Mouse (Mus musculus): Measurements from ENCODE around the gene 1700024P04Rik. TPM values are rescaled to one million over a fixed set of nuclear protein-coding genes. Genes with fewer than 3 reads are reported as not detected.

The 1700024P04Rik gene
- polyA plus RNA-seq (2016; fragmentation: Nextera tagmentation; extraction: Ambion mirVana): not detected in 2 replicates

DNA sequence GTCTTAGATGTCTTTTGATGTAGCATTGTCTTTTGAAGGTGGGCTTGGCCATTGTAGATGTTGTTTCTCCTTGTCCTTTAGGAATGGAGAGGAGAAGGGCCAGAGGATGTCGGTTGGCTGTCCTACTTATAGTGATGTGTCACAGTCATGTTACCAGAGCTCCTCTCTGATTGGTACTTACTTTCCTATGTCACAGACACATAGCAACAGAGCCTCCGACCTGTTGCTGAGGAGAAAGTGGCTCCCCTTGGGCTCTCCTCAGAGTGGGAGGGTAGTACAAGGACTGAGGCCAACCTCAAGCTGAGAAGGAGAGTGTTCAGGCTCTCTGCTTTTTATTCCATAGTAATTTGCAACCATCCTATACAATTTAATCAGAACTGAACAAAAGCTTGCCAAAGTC is at the start of gene 1700024P04Rik:
Gene 1700024P04Rik (minus strand): TSS at position 101 of the 400 bp plus-strand sequence.
- ATAC-seq (ENCODE audit: low FRiP score, low read depth): no peak
- Histone ChIP-seq H3K4me3 (no peak within 1 kb of the TSS), H3K9ac (replicated peaks) (no peak within 1 kb of the TSS), H3K9me3 (no peaks in the 10 kb centered on the region), H3K4me1 (no peaks in the 10 kb centered on the region), H3K27ac (replicated peaks) (no peak within 1 kb of the TSS), H3K36me3 (no peaks in the 10 kb centered on the region), H3K4me2 (replicated peaks) (no peak within 1 kb of the TSS), H3K27me3 (no peaks in the 10 kb centered on the region)
- WGBS: 78% methylated on average over 2 of the region's 2 CpGs

DNA sequence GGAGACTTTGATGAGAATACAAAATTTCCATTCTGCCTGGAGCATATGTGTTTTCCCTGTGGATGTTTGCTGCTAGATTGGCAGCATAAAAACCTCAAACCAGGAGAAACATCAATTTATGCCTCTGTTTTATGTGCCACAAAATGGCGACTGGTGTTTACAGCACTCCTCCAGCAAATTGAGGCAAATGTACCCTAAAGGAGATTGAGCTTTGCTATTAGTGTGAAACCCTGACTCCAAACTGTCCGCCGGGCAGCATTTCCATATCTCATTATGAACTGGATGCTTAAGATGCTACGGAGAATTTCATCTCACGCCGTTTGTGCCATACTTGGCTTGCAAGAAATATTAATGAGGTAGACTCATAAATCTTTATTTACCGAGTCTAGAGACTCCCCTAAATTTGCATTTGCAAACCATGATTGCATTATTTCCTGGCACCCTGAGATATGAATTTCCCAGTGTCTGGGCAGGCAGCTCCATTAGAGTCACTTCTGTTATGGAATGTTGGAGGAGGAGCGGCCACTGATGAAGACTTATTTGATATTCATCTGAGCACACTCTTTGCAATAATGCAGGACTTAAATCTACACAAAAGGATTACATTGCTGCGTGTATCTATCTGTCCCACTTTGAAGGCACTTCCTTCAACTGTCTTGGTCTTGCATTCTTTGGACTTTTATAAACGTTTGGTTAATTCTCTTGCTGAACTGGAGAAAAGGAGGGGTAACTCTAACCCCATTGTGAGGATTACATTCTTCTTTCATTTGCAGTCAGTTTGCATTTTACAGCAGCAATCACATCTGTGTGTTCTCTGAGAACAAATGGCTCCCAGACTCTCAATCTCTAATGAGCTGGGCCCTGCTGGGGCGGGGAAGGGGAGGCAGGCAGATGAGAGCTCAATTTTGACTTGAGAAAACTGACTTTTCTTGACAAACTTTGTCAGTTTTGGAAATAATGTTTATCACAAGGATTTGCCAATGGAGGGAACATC is 47.2 kb upstream of the 1700024P04Rik start:
- H3K27me3 ChIP-seq: peaks cover 39% of the 10 kb centered on the region
- H3K4me3 ChIP-seq: no peak overlapping the region
- WGBS: 36% methylated on average over 11 of the region's 11 CpGs
- ATAC-seq (ENCODE audit: low FRiP score, low read depth): peak; percentile 52
- peak overlapping the region; percentile 28; the same call in 1 of the 2 replicates for H3K4me2 ChIP-seq (replicated peaks)
- no peaks in the 10 kb centered on the region for H3K36me3 ChIP-seq
- no peak overlapping the region; the same call in 1 of the 2 replicates for H3K9ac ChIP-seq (replicated peaks)
- H3K27ac ChIP-seq (replicated peaks): peak overlapping the region; percentile 63
- H3K9me3 ChIP-seq: peaks cover 3% of the 10 kb centered on the region; the same call in 1 of the 2 replicates
- H3K4me1 ChIP-seq: peaks cover 35% of the 10 kb centered on the region

DNA sequence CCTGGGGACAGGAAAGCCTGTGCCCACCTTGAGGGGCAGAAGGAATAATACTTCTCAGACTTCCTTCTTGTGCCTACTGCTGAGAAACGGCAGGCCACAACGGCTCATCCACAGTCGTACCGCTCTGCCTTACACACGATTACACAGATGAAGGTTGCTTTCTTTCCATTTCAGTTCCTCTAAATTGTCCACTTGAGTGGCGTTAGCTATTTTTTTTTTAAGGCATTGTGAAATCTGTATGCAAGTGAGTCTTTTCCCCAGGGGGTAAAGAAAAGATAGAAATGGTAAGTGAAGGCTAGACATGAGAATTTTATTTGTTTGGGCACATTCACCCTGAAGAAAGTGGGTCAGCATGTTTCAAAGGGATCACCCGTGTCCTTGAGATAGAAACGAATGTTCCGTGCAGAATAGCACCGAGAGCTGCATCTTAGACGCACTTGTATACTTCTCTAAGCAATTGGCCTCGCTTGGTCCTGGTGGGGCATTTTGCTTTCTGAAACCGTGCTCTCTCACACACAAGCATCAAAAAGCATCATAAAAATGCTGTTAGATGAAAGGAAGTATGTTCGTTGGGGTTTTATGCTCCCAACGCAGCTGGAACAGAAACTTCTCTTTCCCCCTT is 46.3 kb upstream of the 1700024P04Rik start:
- Histone ChIP-seq H3K27ac (replicated peaks) (peak overlapping the region; percentile 63), H3K36me3 (no peaks in the 10 kb centered on the region), H3K4me3 (no peak overlapping the region), H3K4me1 (peaks cover 35% of the 10 kb centered on the region), H3K9ac (replicated peaks) (no peak overlapping the region), H3K4me2 (replicated peaks) (peak overlapping the region; percentile 28), H3K27me3 (peaks cover 39% of the 10 kb centered on the region), H3K9me3 (no peaks in the 10 kb centered on the region)
- 0 out of 2 replicates have a peak, but pooled peaks have one; percentile 38 for ATAC-seq (ENCODE audit: low FRiP score, low read depth)
- 36% methylated on average over 15 of the region's 15 CpGs for WGBS

DNA sequence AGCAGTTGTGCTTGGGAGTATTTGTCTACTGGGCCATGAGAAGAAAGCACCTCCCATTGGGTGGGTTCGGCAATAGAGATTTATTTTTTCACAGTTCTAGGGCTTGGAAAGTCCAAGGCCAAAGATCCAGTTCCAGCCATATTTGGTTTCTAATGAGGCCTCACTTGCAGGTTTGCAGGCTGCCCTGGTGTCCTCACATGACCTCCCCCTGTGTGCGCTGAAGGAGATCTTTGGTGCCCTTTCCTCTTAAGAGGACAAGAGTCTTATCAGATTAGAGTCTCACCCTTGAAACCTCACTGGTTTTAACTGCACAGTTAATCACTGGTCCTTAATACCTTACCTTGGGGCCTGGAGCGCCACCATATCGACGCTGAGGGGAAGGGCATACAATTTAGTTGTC is 40.9 kb upstream of the 1700024P04Rik start:
- H3K4me3 ChIP-seq: no peak overlapping the region
- WGBS: 77% methylated on average over 5 of the region's 5 CpGs
- no peaks in the 10 kb centered on the region for H3K36me3 ChIP-seq
- H3K9me3 ChIP-seq: no peaks in the 10 kb centered on the region
- H3K4me2 ChIP-seq (replicated peaks): no peak overlapping the region
- no peak overlapping the region for H3K9ac ChIP-seq (replicated peaks)
- H3K27me3 ChIP-seq: peaks cover 17% of the 10 kb centered on the region
- no peak for ATAC-seq (ENCODE audit: low FRiP score, low read depth)
- peaks cover 19% of the 10 kb centered on the region for H3K4me1 ChIP-seq
- H3K27ac ChIP-seq (replicated peaks): no peak overlapping the region

DNA sequence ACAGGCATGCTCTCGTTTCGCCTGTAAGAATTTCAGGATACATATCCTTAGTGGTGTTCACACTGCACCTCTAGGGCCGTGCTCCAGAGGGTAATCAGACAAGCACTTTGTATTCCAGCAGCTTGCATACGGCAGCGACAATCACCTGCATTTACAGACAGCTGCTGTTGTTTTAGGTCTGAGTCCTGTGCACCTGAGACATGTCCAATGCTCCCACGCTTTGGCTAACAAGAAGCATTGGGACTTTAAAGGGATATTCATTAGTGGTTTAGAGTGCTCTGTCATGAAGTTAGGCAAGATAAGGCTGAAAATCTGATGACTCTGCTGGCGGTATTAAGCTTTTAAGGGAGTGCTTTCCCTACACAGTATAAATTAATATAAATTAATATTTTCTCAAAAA is 37.7 kb upstream of the 1700024P04Rik start:
- 0 out of 2 replicates have a peak overlapping the region, but pooled peaks have one; percentile 26 for H3K27ac ChIP-seq (replicated peaks)
- WGBS: 75% methylated on average over 7 of the region's 7 CpGs

DNA sequence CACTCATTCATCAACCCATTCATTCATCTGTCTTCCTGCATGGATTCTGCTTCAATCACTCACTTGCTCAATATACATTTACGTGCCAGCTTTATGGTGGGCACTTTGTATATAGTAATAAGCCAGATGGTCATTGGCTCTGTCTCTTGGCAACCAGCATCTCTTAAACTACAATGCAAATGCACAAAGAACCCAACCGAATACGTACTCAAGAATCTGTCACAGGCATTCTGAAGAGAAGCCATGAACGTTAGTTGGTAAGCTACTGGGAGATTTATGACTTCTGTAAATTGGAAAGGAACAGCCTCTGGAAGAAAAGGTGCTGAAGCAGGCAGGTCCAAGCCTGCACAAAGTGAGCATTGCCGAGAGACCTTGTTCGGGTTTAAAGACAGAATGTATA is 36.8 kb upstream of the 1700024P04Rik start:
- Histone ChIP-seq H3K4me1 (0 out of 2 replicates have a peak, but pooled peaks cover 9% of the 10 kb centered on the region), H3K36me3 (no peaks in the 10 kb centered on the region), H3K9me3 (no peaks in the 10 kb centered on the region), H3K4me3 (no peak overlapping the region), H3K4me2 (replicated peaks) (no peak overlapping the region), H3K27me3 (no peaks in the 10 kb centered on the region), H3K9ac (replicated peaks) (no peak overlapping the region), H3K27ac (replicated peaks) (no peak overlapping the region)
- no peak for ATAC-seq (ENCODE audit: low FRiP score, low read depth)
- 75% methylated on average over 6 of the region's 6 CpGs for WGBS

More for the DNA sequence above, 37.7 kb upstream of the 1700024P04Rik start:
- Histone ChIP-seq H3K4me1 (0 out of 2 replicates have a peak, but pooled peaks cover 9% of the 10 kb centered on the region), H3K4me2 (replicated peaks) (no peak overlapping the region), H3K9me3 (no peaks in the 10 kb centered on the region), H3K36me3 (no peaks in the 10 kb centered on the region), H3K4me3 (no peak overlapping the region), H3K27me3 (no peaks in the 10 kb centered on the region), H3K9ac (replicated peaks) (no peak overlapping the region)
- no peak for ATAC-seq (ENCODE audit: low FRiP score, low read depth)

DNA sequence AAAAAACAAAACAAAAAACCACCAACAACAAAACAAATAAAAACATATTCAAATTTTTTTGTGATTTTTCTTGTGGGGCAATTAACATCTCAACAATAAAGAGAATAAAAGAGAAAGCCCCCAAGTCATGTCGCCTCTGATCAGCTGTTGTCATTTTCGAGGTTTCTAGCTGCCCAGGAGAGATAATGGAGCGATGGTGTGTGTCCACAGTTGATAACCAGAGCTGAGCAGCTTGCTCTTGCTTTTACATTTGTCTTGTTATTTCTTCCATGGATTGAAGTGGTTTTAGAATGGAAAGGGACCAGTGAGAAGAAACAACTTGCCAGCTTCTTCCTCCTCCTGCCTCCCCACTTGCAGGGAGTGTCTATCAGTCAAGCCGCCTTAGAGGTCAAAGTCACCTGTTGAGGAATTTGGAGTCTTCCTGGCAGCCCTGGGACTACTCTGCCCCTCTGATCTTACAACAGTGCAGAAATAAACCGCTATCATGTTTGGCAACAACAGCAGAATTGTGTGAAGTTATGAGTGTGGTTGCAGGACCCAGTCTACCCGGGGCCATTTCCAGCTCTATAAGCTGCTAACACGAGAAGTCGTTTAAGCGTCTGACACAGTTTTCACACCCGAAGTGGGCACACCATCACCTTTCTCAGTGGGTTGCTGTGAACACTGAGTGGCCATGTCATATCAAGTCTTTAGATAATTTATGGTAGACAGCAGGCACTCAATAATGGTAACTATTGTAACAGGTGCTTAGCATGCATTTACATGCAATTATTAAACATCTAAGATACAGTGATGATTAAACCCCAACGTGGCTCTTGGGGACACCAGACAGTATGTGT is 35.7 kb upstream of the 1700024P04Rik start:
- ATAC-seq (ENCODE audit: low FRiP score, low read depth): no peak
- 93% methylated on average over 11 of the region's 11 CpGs for WGBS
- no peaks in the 10 kb centered on the region for H3K27me3 ChIP-seq
- H3K4me2 ChIP-seq (replicated peaks): no peak overlapping the region
- no peaks in the 10 kb centered on the region for H3K9me3 ChIP-seq
- no peak overlapping the region for H3K27ac ChIP-seq (replicated peaks)
- no peak overlapping the region for H3K9ac ChIP-seq (replicated peaks)
- 0 out of 2 replicates have a peak, but pooled peaks cover 9% of the 10 kb centered on the region for H3K4me1 ChIP-seq
- no peaks in the 10 kb centered on the region for H3K36me3 ChIP-seq
- H3K4me3 ChIP-seq: no peak overlapping the region

DNA sequence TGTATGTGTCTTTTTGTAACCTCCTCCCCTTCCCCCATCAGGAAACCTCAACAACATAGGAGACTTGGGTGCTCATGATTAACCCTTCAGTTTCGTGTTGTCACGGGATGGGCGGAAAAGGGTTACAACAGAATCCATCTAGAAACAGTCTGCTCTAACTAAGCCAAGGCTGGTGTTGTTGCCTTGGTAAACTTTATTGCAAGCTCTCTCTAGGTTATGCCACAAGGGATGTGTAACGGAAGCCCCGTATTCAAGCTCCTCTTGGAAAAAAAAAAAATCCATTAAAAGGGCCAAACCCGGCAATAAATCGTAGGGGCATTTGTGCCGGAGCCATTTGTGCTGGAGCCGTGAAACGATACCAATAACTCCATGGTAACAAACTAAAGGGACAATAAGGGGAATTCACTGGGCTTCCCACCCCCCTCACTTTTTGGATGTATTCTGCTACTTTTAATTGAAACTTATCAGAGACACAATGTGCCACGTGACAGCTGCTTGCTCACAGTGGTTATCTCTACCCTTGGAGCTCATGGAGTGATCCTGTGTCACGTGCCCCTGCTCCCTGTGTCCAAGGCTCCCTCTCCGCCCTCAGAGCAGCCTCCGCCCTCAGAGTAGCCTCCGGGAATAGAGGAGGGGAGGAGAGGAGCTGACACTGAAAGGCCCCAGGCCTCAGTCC is 34.3 kb upstream of the 1700024P04Rik start:
- Histone ChIP-seq H3K27me3 (no peaks in the 10 kb centered on the region), H3K36me3 (no peaks in the 10 kb centered on the region), H3K27ac (replicated peaks) (no peak overlapping the region), H3K9ac (replicated peaks) (no peak overlapping the region), H3K4me3 (no peak overlapping the region), H3K4me1 (0 out of 2 replicates have a peak, but pooled peaks cover 9% of the 10 kb centered on the region), H3K9me3 (no peaks in the 10 kb centered on the region), H3K4me2 (replicated peaks) (no peak overlapping the region)
- 66% methylated on average over 15 of the region's 15 CpGs for WGBS
- no peak for ATAC-seq (ENCODE audit: low FRiP score, low read depth)

DNA sequence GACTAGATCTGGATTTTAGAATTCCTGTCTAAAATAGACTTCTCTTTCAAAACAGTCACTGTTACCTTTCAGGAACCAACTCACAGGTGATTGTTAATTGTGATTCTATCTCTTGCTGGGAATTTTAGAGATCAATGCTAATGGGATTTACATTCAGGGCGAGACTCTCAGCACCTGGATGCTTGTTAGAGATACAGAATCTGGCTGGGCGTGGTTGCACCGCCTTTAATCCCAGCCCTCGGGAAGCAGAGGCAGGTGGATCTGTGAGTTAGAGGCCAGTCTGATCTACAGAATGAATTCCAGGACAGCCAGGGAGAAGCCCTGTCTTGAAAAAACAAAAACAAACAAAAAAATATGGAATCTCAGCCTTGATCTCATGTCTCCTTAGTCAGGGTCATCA is 32.3 kb upstream of the 1700024P04Rik start:
- Histone ChIP-seq H3K4me3 (no peak overlapping the region), H3K36me3 (no peaks in the 10 kb centered on the region), H3K9me3 (no peaks in the 10 kb centered on the region), H3K9ac (replicated peaks) (no peak overlapping the region), H3K4me1 (peaks cover 9% of the 10 kb centered on the region; the same call in 1 of the 2 replicates), H3K27me3 (no peaks in the 10 kb centered on the region), H3K27ac (replicated peaks) (no peak overlapping the region), H3K4me2 (replicated peaks) (no peak overlapping the region)
- ATAC-seq (ENCODE audit: low FRiP score, low read depth): no peak
- 62% methylated on average over 4 of the region's 4 CpGs for WGBS

DNA sequence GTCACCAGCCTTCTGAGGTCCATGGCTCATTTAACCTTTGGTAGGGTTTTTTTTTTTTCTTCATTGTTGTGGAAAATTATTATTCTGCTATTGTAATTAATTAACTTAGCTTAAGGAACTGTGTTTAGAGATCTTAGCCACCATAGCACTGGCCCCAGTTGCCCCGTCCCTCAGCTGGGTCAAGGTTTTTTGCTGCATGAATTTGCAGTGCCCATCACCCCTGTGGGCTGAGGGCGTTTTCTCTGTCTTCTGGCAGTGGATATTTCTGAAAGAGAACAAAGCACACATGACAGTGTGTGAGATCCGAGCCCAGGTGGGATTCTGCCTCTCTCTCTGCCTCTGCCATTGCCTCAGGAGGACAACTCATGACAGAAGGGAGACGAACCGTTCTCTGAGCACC is 28.5 kb upstream of the 1700024P04Rik start:
- Histone ChIP-seq H3K27me3 (no peaks in the 10 kb centered on the region), H3K4me2 (replicated peaks) (no peak overlapping the region), H3K27ac (replicated peaks) (no peak overlapping the region), H3K9ac (replicated peaks) (no peak overlapping the region), H3K4me3 (no peak overlapping the region), H3K9me3 (no peaks in the 10 kb centered on the region), H3K4me1 (peaks cover 4% of the 10 kb centered on the region; the same call in 1 of the 2 replicates), H3K36me3 (no peaks in the 10 kb centered on the region)
- no peak for ATAC-seq (ENCODE audit: low FRiP score, low read depth)
- 82% methylated on average over 5 of the region's 5 CpGs for WGBS

DNA sequence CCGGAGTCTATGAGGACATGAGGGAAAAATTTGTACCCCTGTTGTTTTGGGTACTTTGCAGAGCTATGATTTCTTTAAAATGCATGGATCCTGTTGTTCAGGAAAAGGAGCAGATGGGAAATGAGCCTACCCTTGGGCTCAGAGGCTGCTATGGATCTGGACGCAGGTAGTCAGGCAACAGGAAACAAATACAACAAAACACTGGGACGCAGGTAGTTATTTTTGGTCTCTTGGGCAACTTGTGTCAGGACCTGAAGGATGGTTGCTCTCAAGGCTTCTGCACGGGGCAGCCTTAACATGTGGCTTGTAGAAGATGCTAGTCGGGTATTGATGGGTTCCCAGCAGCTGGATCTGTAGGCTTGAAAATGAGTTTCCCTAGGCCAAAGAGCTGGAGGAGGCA is 23.6 kb upstream of the 1700024P04Rik start:
- Histone ChIP-seq H3K9ac (replicated peaks) (no peak overlapping the region), H3K4me3 (no peak overlapping the region), H3K4me1 (peaks cover 4% of the 10 kb centered on the region; the same call in 1 of the 2 replicates), H3K27me3 (no peaks in the 10 kb centered on the region), H3K4me2 (replicated peaks) (no peak overlapping the region), H3K9me3 (peaks cover 6% of the 10 kb centered on the region), H3K27ac (replicated peaks) (no peak overlapping the region), H3K36me3 (no peaks in the 10 kb centered on the region)
- ATAC-seq (ENCODE audit: low FRiP score, low read depth): no peak
- WGBS: 91% methylated on average over 5 of the region's 5 CpGs
